Mouse (Mus musculus) heart, embryonic 16.5 days (tissue): ENCODE results near the gene Wfdc10. TPM values are rescaled to one million over a fixed set of nuclear protein-coding genes. Genes with fewer than 3 reads are reported as not detected.
"Not testable (repeated sequence)": the region's sequence is repeated elsewhere in the genome, so short reads cannot be mapped to it uniquely, and the experiment has no call there.

Source experiments
- ATAC-seq: fragments of 200-750 bp; cut with Nextera tagmentation; replicated peaks from 2 replicates; pipeline ENCODE4 v1.8.0; 2017; ENCODE audit warnings: moderate number of reproducible peaks; ENCODE audit not compliant: insufficient read depth, low FRiP score; ENCODE audit errors: extremely low read depth
- H3K27ac ChIP-seq: fragments of 300-500 bp; sonication (generic); 2 replicates; pipeline ENCODE4 v1.5.1; 2014; ENCODE audit warnings: mild to moderate bottlenecking, low read length, control low read depth, moderate library complexity
- H3K27me3 ChIP-seq: fragments of 300-500 bp; sonication (generic); 2 replicates; pipeline ENCODE4 v1.6.1; 2014; ENCODE audit warnings: low read length, mixed read lengths; ENCODE audit not compliant: control insufficient read depth, insufficient read depth
- H3K36me3 ChIP-seq: fragments of 300-500 bp; sonication (generic); 2 replicates; pipeline ENCODE4 v1.6.1; 2014; ENCODE audit not compliant: control insufficient read depth, insufficient read depth
- H3K4me1 ChIP-seq: fragments of 300-500 bp; sonication (generic); 2 replicates; pipeline ENCODE4 v1.6.1; 2014; ENCODE audit warnings: low read length, mixed read lengths; ENCODE audit not compliant: control insufficient read depth, insufficient read depth
- H3K4me2 ChIP-seq: fragments of 300-500 bp; sonication (generic); 2 replicates; pipeline ENCODE4 v1.6.1; 2014; ENCODE audit warnings: low read depth, mild to moderate bottlenecking, control low read depth, low read length
- H3K4me3 ChIP-seq: fragments of 300-500 bp; sonication (generic); 2 replicates; pipeline ENCODE4 v1.5.1; 2014; ENCODE audit warnings: mild to moderate bottlenecking, control low read depth, low read length
- H3K9ac ChIP-seq: fragments of 300-500 bp; sonication (generic); 2 replicates; pipeline ENCODE4 v1.6.1; 2014; ENCODE audit warnings: low read length, control low read depth
- H3K9me3 ChIP-seq: fragments of 300-500 bp; sonication (generic); replicated peaks from 2 replicates; pipeline ENCODE4 v1.6.1; 2016; ENCODE audit warnings: low read length; ENCODE audit not compliant: control insufficient read depth
- WGBS: fragments of 180-500 bp; shearing (Covaris S2); extraction: QIAGEN DNeasy Blood & Tissue Kit; methylation state at CpG from one replicate; pipeline ENCODE4 v1.1.7; 2014; 5-methylcytosine and 5-hydroxymethylcytosine counted together
- polyA plus RNA-seq: library from polyadenylated mRNA; unstranded; fragments of >200 nt; fragmentation: Nextera tagmentation; extraction: Ambion mirVana; gene quantifications from 2 replicates; pipeline ENCODE4 v1.2.1, GENCODE M21; 2015

The Wfdc10 gene
- polyA plus RNA-seq: 0.35 TPM in 1 of 2 replicates, not detected in the other

DNA sequence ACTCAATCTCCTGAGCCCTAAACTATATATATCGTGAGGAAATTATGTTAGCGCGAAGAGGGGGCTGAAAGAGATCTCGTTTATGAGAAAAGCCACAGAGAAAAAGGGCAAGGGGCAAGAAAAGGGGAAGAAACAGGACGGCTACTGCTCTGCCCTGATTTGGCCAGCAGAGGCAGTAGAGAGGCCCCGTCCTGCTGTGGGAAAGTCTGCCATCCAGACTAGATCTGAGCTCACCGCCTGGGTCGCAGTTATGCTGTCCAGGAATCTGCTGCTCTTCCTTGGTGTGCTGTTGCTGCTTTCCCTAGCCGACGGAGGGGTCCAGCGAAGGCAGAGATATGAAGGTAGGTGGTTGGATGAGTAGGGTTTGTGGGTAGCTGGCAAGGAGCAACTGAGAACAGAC, at the start of gene Wfdc10:
TSS of gene Wfdc10 (plus strand) at position 189 of the 400 bp plus-strand sequence.
- H3K36me3 ChIP-seq: no peaks in the 10 kb centered on the region

DNA sequence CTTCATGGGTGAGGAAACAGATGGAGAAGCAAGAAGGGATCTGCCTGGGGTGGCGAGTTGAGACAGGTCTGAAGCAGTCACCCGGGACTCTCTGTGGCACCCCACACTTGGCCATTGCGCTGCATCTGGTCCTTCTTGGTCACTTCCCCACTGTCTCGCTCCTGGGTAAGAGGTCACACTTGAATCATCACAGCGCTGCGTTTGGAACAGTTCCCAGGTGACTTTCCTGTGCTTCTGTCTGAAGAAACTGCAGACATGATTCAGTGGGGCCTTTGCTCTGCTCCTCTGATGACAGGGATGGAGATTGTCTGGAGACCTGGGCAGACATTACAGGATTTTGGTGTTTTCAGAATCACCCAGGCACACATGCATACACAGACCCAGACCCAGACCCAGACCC, 47.1 kb upstream of the Wfdc10 start:
- no peaks in the 10 kb centered on the region for H3K9me3 ChIP-seq
- H3K36me3 ChIP-seq: no peaks in the 10 kb centered on the region
- no peak overlapping the region for H3K27ac ChIP-seq
- no peaks in the 10 kb centered on the region for H3K4me1 ChIP-seq
- no peak for ATAC-seq
- no peak overlapping the region for H3K9ac ChIP-seq
- H3K27me3 ChIP-seq: peaks cover 5% of the 10 kb centered on the region; the same call in 1 of the 2 replicates
- no peak overlapping the region for H3K4me3 ChIP-seq
- WGBS: 60% methylated on average over 6 of the region's 6 CpGs
- no peak overlapping the region for H3K4me2 ChIP-seq

More for the DNA sequence above, at the start of gene Wfdc10:
- ATAC-seq: no peak
- 12% methylated on average over 11 of the region's 11 CpGs for WGBS
- Histone ChIP-seq H3K27me3 (no peaks in the 10 kb centered on the region; the same call in 1 of the 2 replicates), H3K4me2 (no peak within 1 kb of the TSS), H3K27ac (no peak within 1 kb of the TSS), H3K9ac (no peak within 1 kb of the TSS), H3K4me1 (no peaks in the 10 kb centered on the region), H3K4me3 (no peak within 1 kb of the TSS), H3K9me3 (no peaks in the 10 kb centered on the region)

DNA sequence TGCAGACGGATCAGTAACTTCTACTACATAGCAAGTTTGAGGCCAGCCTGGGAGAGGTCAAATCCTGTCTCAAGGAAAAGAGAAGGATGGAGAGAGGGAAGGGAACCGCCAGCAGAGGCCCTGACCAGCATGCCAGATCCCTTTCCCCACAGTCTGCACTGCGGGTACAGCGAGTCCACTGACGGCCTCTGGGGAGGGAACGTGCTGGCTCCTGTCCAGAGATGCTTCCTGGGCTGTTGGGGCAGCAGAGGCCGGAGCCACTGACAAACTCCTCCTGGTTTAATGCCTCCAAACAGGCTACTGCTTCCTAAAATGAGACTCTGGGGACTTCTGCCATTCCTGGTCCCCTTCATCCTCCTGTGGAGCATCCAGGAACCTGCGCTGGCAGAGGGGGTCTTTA, 42.4 kb upstream of the Wfdc10 start, which contains the start of the genes Wfdc6b and Wfdc8:
TSS of gene Wfdc6b (plus strand) at position 52 of the 400 bp plus-strand sequence.
TSS of gene Wfdc8 (minus strand) at position 156 of the 400 bp plus-strand sequence.
- H3K36me3 ChIP-seq, H3K27me3 ChIP-seq, H3K27ac ChIP-seq, H3K4me3 ChIP-seq, H3K4me1 ChIP-seq, ATAC-seq, H3K9me3 ChIP-seq, H3K9ac ChIP-seq, H3K4me2 ChIP-seq: not testable (repeated sequence)
- 40% methylated on average over 8 of the region's 8 CpGs for WGBS

DNA sequence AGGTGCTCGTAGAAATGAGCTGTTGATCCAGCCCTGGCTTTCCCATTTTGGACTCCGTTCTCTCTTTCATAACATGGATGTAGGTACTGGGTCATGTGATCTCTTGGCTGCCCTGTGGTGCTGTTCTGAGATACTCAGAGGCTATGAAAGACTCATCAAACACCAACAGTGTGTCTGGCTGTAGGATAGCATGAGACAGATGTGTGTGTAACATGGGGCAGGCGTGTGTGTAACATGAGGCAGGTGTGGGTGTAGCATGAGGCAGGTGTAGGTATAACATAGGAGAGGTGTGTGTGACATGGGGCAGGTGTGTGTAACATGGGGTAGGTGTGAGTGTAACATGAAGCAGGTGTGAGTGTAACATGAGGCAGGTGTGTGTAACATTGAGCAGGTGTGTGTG, 40.5 kb upstream of the Wfdc10 start:
- H3K9ac ChIP-seq: no peak overlapping the region
- H3K27ac ChIP-seq: no peak overlapping the region
- no peak for ATAC-seq
- H3K4me2 ChIP-seq: no peak overlapping the region
- H3K27me3 ChIP-seq: 0 out of 2 replicates have a peak, but pooled peaks cover 2% of the 10 kb centered on the region
- no peaks in the 10 kb centered on the region for H3K36me3 ChIP-seq
- WGBS: 83% methylated on average over 3 of the region's 3 CpGs
- no peaks in the 10 kb centered on the region for H3K9me3 ChIP-seq
- no peak overlapping the region for H3K4me3 ChIP-seq
- no peaks in the 10 kb centered on the region for H3K4me1 ChIP-seq

DNA sequence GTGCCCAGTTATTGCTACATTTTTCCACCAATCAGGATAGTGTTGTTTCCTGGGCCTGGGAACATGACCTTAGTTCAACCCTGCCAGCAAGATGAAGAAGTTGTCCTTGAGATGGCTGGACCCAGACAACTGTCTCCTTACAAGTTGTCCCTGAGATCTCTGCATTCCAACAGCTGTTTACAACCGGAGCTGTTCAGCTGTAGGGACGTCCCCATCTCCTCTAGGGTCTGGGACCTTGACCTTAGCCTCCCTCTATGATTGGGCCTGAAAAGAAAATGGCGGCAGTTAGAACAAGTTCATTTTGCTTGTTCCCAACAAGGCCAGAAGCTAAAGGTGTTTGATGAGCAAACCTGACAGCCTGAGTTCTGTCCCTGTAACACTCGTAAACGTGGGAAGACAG, 36.8 kb upstream of the Wfdc10 start:
- Histone ChIP-seq H3K4me2 (no peak overlapping the region), H3K9ac (no peak overlapping the region), H3K27ac (no peak overlapping the region), H3K27me3 (no peaks in the 10 kb centered on the region), H3K4me1 (no peaks in the 10 kb centered on the region), H3K36me3 (no peaks in the 10 kb centered on the region), H3K9me3 (no peaks in the 10 kb centered on the region), H3K4me3 (no peak overlapping the region)
- no peak for ATAC-seq
- WGBS: 71% methylated on average over 5 of the region's 5 CpGs

DNA sequence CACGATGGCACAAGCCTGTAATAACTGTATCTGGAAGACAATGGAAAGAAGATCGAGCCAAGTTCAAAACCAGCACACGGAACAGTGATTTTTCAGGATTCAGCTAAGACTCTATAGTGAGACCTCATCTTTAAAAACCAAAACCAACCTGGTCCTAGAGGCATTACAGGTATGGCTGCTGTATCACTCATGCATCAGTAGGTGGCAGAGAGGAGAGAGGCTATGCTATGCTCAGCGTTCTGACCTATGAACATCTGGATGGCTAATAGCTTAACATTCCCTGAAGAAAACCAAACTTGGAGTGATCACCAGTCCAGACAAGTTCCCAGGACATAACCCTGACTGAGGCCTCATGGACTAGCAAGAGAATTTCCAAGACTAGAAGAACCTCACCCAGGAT, 34.1 kb upstream of the Wfdc10 start:
- no peaks in the 10 kb centered on the region for H3K36me3 ChIP-seq
- ATAC-seq: no peak
- no peaks in the 10 kb centered on the region for H3K9me3 ChIP-seq
- H3K27me3 ChIP-seq: no peaks in the 10 kb centered on the region
- H3K9ac ChIP-seq: no peak overlapping the region
- H3K4me1 ChIP-seq: no peaks in the 10 kb centered on the region
- WGBS: 76% methylated on average over 4 of the region's 4 CpGs
- no peak overlapping the region for H3K4me2 ChIP-seq
- H3K4me3 ChIP-seq: no peak overlapping the region
- H3K27ac ChIP-seq: no peak overlapping the region

DNA sequence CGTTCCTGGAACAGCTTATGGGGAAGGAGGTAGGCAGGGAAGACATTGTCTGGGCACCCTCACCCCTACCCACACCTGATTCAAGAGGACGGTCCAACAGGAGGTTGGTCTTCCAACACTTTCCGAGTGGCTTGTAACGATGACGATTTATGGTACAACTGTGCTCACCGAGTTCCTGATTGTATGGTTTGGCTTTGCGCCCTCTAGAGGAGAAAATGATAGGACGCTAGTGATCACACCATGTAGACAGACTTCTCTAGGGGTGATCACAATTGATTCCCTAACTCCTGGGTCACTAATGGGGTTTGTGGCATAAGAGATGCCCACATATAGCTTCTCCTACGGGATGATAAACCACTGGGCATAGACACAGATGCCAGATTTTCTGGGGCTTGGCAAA, 20.6 kb upstream of the Wfdc10 start:
- no peak overlapping the region for H3K9ac ChIP-seq
- H3K4me2 ChIP-seq: no peak overlapping the region
- no peaks in the 10 kb centered on the region for H3K9me3 ChIP-seq
- no peak overlapping the region for H3K4me3 ChIP-seq
- no peaks in the 10 kb centered on the region for H3K4me1 ChIP-seq
- no peaks in the 10 kb centered on the region for H3K36me3 ChIP-seq
- ATAC-seq: no peak
- WGBS: 81% methylated on average over 9 of the region's 9 CpGs
- no peaks in the 10 kb centered on the region for H3K27me3 ChIP-seq
- no peak overlapping the region for H3K27ac ChIP-seq

DNA sequence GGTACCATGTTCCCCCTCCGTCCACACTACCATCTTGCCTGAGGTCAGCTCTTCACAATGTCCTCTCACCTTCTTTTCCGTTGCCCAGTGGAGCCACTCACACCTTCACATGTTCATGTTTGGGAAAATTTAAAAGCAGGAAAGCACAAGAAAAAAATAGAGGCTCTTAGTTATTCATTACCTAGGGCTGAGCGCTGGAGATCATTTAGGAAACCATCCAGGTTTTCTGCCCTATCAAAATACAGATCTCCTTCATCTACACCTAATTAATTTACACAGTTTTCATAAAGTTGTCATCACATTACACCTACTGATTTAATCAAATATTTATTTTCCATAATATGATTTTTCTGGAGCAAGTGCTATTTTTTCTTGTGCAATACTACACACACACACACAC, 17.1 kb upstream of the Wfdc10 start, which contains the start of gene Wfdc16:
TSS of gene Wfdc16 (minus strand) at position 101 of the 400 bp plus-strand sequence.
- H3K27me3 ChIP-seq: no peaks in the 10 kb centered on the region
- H3K4me2 ChIP-seq: no peak within 1 kb of the TSS
- no peaks in the 10 kb centered on the region for H3K4me1 ChIP-seq
- H3K9ac ChIP-seq: no peak within 1 kb of the TSS
- H3K9me3 ChIP-seq: no peaks in the 10 kb centered on the region
- WGBS: 83% methylated on average over 3 of the region's 3 CpGs
- no peak for ATAC-seq
- H3K27ac ChIP-seq: no peak within 1 kb of the TSS
- no peak within 1 kb of the TSS for H3K4me3 ChIP-seq
- no peaks in the 10 kb centered on the region for H3K36me3 ChIP-seq

DNA sequence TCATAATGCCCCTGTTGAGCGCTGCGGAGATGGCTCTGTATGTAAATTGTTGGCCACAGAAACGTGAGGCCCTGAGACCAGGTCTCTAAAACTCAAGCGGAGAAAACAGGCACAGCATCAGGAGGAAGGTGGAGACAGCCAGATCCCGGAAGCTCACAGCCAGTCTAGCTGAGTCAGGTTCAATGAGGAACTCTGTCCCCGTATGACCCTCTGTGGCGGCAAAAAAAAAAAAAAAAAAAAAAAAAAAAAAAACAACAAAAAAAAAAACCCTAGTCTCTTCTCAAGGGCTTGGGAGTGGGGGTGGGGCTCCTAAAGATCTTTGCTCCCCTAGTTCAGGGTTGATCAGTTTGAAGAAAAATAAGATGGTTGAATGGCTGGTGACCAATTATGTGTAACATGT, 14.7 kb upstream of the Wfdc10 start:
- H3K4me3 ChIP-seq: no peak overlapping the region

More for the DNA sequence above, 14.7 kb upstream of the Wfdc10 start:
- no peak overlapping the region for H3K4me2 ChIP-seq
- no peaks in the 10 kb centered on the region for H3K9me3 ChIP-seq
- H3K27me3 ChIP-seq: no peaks in the 10 kb centered on the region
- H3K27ac ChIP-seq: no peak overlapping the region
- no peak for ATAC-seq
- H3K36me3 ChIP-seq: no peaks in the 10 kb centered on the region
- 62% methylated on average over 7 of the region's 7 CpGs for WGBS
- no peak overlapping the region for H3K9ac ChIP-seq
- H3K4me1 ChIP-seq: no peaks in the 10 kb centered on the region
